Mouse (Mus musculus) thymus, postnatal 36 days (tissue): ENCODE data around the gene Sowahd.

Source experiments
- DNase-seq, 2 experiments: peaks; one replicate each; pipeline ENCODE4 v3.0.0; 2022; ENCODE audit warnings: mixed read lengths in 2 of 2

Gene Sowahd

GRCm38 (mm10) chrX:37095106-37095768 lies 46.6 kb downstream of the Sowahd start:
- DNase-seq: no peak

- DNase-seq: no peak
These were observed 50.0 kb downstream of the Sowahd start for GRCm38 (mm10) chrX:37098681-37099080.
